Mouse (Mus musculus) spleen, adult 2 months (tissue): Measurements from ENCODE around the gene Sox9. TPM values are rescaled to one million over a fixed set of nuclear protein-coding genes. Genes with fewer than 3 reads are reported as not detected.

Source experiments
- DNase-seq, 2 experiments: peaks; one replicate each; pipeline versions ENCODE4 v3.0.0 to v3.0.0-alpha.2; 2012 to 2021; ENCODE audit warnings: low spot score in 2 of 2, low read depth in 1 of 2
- H3K27ac ChIP-seq: fragments of 200-500 bp; 2 replicates; pipeline ENCODE4 v1.5.1; 2012; ENCODE audit warnings: low read length, inconsistent platforms; ENCODE audit not compliant: insufficient read depth
- H3K27me3 ChIP-seq: fragments of 200-500 bp; 2 replicates; pipeline ENCODE4 v1.6.1; 2012; ENCODE audit warnings: mild to moderate bottlenecking, moderate library complexity, low read length, inconsistent platforms; ENCODE audit not compliant: control insufficient read depth, insufficient read depth
- H3K36me3 ChIP-seq: fragments of 200-500 bp; 2 replicates; pipeline ENCODE4 v1.6.1; 2012; ENCODE audit warnings: mild to moderate bottlenecking, low read length, inconsistent platforms; ENCODE audit not compliant: control insufficient read depth, insufficient read depth
- H3K4me1 ChIP-seq: fragments of 200-500 bp; 2 replicates; pipeline ENCODE4 v1.6.1; 2011; ENCODE audit warnings: inconsistent platforms; ENCODE audit not compliant: control insufficient read depth, insufficient read depth, insufficient read length
- H3K4me3 ChIP-seq: fragments of 200-500 bp; 2 replicates; pipeline ENCODE4 v1.5.1; 2011; ENCODE audit warnings: mild to moderate bottlenecking, inconsistent platforms; ENCODE audit not compliant: insufficient read depth, insufficient read length; ENCODE audit errors: extremely low read depth
- CTCF ChIP-seq: fragments of 200-500 bp; IDR thresholded peaks from 2 replicates; pipeline ENCODE4 v1.5.1; 2011; ENCODE audit warnings: mild to moderate bottlenecking, inconsistent platforms; ENCODE audit not compliant: insufficient read depth, insufficient read length, insufficient replicate concordance; ENCODE audit errors: extremely low read depth
- POLR2A ChIP-seq: fragments of 200-500 bp; IDR thresholded peaks from 2 replicates; pipeline ENCODE4 v1.6.1; 2011; ENCODE audit warnings: low read depth, low read length, inconsistent platforms
- WGBS: fragments of 180-500 bp; shearing (Covaris S2); methylation state at CpG from one replicate; pipeline ENCODE4 v1.1.7; 2018; 5-methylcytosine and 5-hydroxymethylcytosine counted together
- polyA plus RNA-seq: library from polyadenylated mRNA; depleted of rRNA; stranded (reverse); fragments of >200 nt; gene quantifications from 2 replicates; pipeline ENCODE4 v1.2.3, GENCODE M21; 2012

Gene Sox9
- polyA plus RNA-seq, 1 experiment = 0.57 TPM

- DNase-seq = no peak
Measured at GRCm38 (mm10) chr11:112767531-112768041, 14.4 kb upstream of the Sox9 start.

GRCm38 (mm10) chr11:112772791-112773355, 9.2 kb upstream of the Sox9 start:
- Histone ChIP-seq H3K36me3 (no peaks in the 10 kb centered on the region), H3K4me3 (no peak overlapping the region), H3K4me1 (no peaks in the 10 kb centered on the region), H3K27me3 (no peaks in the 10 kb centered on the region), H3K27ac (no peak overlapping the region)
- TF ChIP-seq POLR2A (no peak), CTCF (no peak)
- 37% methylated on average over 11 of the region's 11 CpGs for WGBS
- DNase-seq = no peak

More at GRCm38 (mm10) chr11:112767531-112768041, 14.4 kb upstream of the Sox9 start:
- H3K4me3 ChIP-seq = no peak overlapping the region
- no peak for TF ChIP-seq POLR2A
- TF ChIP-seq CTCF = no peak
- H3K27ac ChIP-seq = no peak overlapping the region
- no peaks in the 10 kb centered on the region for H3K27me3 ChIP-seq
- WGBS = 76% methylated on average over 15 of the region's 15 CpGs
- no peaks in the 10 kb centered on the region for H3K4me1 ChIP-seq
- H3K36me3 ChIP-seq = no peaks in the 10 kb centered on the region

- peaks cover 11% of the 10 kb centered on the region for H3K27me3 ChIP-seq
- H3K27ac ChIP-seq = no peak overlapping the region
- 9% methylated on average over 10 of the region's 10 CpGs for WGBS
- no peaks in the 10 kb centered on the region for H3K36me3 ChIP-seq
- TF ChIP-seq CTCF (no peak), POLR2A (no peak)
- H3K4me1 ChIP-seq = peaks cover under 1% of the 10 kb centered on the region; the same call in 1 of the 2 replicates
- no peak overlapping the region for H3K4me3 ChIP-seq
- no peak for DNase-seq
Measured at GRCm38 (mm10) chr11:112779762-112780161, 2.3 kb upstream of the Sox9 start.

- peaks cover 2% of the 10 kb centered on the region; the same call in 1 of the 2 replicates for H3K4me1 ChIP-seq
- DNase-seq = no peak
- H3K4me3 ChIP-seq = no peak overlapping the region
- TF ChIP-seq POLR2A = no peak
- no peak for TF ChIP-seq CTCF
- H3K27me3 ChIP-seq = peaks cover 16% of the 10 kb centered on the region
- H3K27ac ChIP-seq = no peak overlapping the region
- 11% methylated on average over 19 of the region's 19 CpGs for WGBS
- no peaks in the 10 kb centered on the region for H3K36me3 ChIP-seq
Measured at GRCm38 (mm10) chr11:112780394-112780920, 1.6 kb upstream of the Sox9 start.

GRCm38 (mm10) chr11:112781035-112781911, 751 bp upstream of the Sox9 start:
- no peak overlapping the region for H3K4me3 ChIP-seq
- TF ChIP-seq CTCF (no peak), POLR2A (no peak)
- no peaks in the 10 kb centered on the region for H3K36me3 ChIP-seq
- 5% methylated on average over 44 of the region's 49 CpGs for WGBS
- H3K4me1 ChIP-seq = peaks cover 2% of the 10 kb centered on the region; the same call in 1 of the 2 replicates
- H3K27me3 ChIP-seq = peaks cover 16% of the 10 kb centered on the region
- no peak for DNase-seq
- no peak overlapping the region for H3K27ac ChIP-seq

- Histone ChIP-seq H3K4me3 (peak overlapping the region; percentile 22; the same call in 1 of the 2 replicates), H3K4me1 (peaks cover 2% of the 10 kb centered on the region; the same call in 1 of the 2 replicates), H3K27ac (no peak overlapping the region), H3K27me3 (peaks cover 16% of the 10 kb centered on the region), H3K36me3 (no peaks in the 10 kb centered on the region)
- TF ChIP-seq CTCF (no peak), POLR2A (no peak)
- 3% methylated on average over 72 of the region's 75 CpGs for WGBS
- DNase-seq = no peak
Measured at GRCm38 (mm10) chr11:112782357-112783121, 515 bp downstream of the Sox9 start.
